Mouse (Mus musculus): ENCODE measurements around the gene Tfap2d. TPM values are rescaled to one million over a fixed set of nuclear protein-coding genes. Genes with fewer than 3 reads are reported as not detected.
A peak's percentile ranks its signal among the peaks of the same experiment; 100 is the strongest.

Tfap2d gene
- polyA plus RNA-seq, 1 experiment from 2014 or later, result not detected

DNA sequence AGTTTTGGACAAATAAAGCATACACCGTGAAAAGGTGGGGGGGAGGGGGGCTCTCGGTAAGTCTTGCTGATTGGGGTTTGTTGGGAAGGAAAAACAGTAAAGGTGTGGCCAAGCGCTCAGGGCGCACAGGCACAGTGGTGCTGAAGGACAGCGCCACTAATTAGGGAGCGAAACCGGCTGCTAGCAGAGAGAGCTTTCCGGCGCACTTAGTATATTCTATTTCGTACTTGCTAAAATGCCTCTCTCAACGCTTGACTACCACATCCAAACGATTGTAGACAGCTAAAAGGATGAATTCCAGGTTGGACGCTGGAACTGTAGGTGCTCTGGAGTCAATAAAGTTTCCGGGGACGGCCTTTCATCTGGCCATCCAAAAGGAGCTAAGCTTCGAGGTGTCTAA is 6.9 kb downstream of the Tfap2d start:
- ATAC-seq (peak; percentile 57), DNase-seq (ENCODE audit: low read depth, low spot score) (no peak)
- no peak for TF ChIP-seq CTCF (IDR thresholded peaks at IDR 0.05)
- ChIA-PET POLR2A (no interaction called here), CTCF (interaction anchor here (0.6 kb wide), 1 partner anchor 9 kb away, joined by 3 read pairs; no protein-coding TSS in a partner anchor)
- in situ Hi-C loops (cut with MboI; ENCODE audit: low pct_unique_long_range_greater_than_20kb), result no loop called here
- peaks cover 26% of the 10 kb centered on the region for H3K27me3 ChIP-seq

GRCm38 (mm10) chr1:19110211-19110610 is 7.4 kb downstream of the Tfap2d start:
- in situ Hi-C loops (cut with MboI; ENCODE audit: low pct_unique_long_range_greater_than_20kb), result no loop called here
- CTCF ChIA-PET, result interaction anchor here (0.6 to 1.3 kb wide), 2 partner anchors 9 to 14 kb away, joined by 3 to 4 read pairs; no protein-coding TSS in a partner anchor
- no peak for DNase-seq (ENCODE audit: low read depth, low spot score)
- POLR2A ChIA-PET, result no interaction called here
- H3K27me3 ChIP-seq, result peaks cover 27% of the 10 kb centered on the region
- TF ChIP-seq CTCF (IDR thresholded peaks at IDR 0.05), result no peak
- ATAC-seq, result no peak

DNA sequence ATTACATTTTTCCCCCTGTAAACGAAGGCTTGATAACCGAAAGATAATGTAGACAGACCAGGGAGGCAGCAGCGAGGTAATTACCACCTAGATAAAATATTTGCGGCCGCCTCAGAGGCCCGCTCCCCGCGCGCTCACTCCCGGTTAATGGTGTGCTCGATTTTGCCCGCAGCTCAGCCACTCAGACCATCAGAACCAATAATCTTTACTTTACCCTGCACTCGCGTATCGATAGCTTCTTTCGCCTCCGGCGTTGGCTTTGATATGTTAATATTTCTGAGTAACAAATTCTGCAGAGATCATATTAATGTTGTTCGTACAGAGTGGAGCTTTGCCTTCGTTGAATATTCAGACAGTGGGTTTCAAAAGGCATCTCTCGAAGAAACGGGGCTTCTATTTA is 8.2 kb downstream of the Tfap2d start:
- peaks cover 28% of the 10 kb centered on the region for H3K27me3 ChIP-seq
- TF ChIP-seq CTCF (IDR thresholded peaks at IDR 0.05), result no peak
- ChIA-PET CTCF (interaction anchor here (1.3 kb wide), 1 partner anchor 13 kb away, joined by 4 read pairs; no protein-coding TSS in a partner anchor), POLR2A (no interaction called here)
- in situ Hi-C loops (cut with MboI; ENCODE audit: low pct_unique_long_range_greater_than_20kb), result no loop called here
- ATAC-seq, result no peak
- DNase-seq (ENCODE audit: low read depth, low spot score), result no peak

- in situ Hi-C loops (cut with MboI; ENCODE audit: low pct_unique_long_range_greater_than_20kb), result no loop called here
- CTCF ChIA-PET, result interaction anchor here (0.7 to 1.7 kb wide), 2 partner anchors 12 to 19 kb away, joined by 3 to 4 read pairs; no protein-coding TSS in a partner anchor
- DNase-seq (ENCODE audit: low read depth, low spot score), result no peak
- POLR2A ChIA-PET, result no interaction called here
- peak; percentile 51 for TF ChIP-seq CTCF (IDR thresholded peaks at IDR 0.05)
- no peak for ATAC-seq
- H3K27me3 ChIP-seq, result no peaks in the 10 kb centered on the region
Observed at GRCm38 (mm10) chr1:19178742-19179397, 76.0 kb downstream of the Tfap2d start.

DNA sequence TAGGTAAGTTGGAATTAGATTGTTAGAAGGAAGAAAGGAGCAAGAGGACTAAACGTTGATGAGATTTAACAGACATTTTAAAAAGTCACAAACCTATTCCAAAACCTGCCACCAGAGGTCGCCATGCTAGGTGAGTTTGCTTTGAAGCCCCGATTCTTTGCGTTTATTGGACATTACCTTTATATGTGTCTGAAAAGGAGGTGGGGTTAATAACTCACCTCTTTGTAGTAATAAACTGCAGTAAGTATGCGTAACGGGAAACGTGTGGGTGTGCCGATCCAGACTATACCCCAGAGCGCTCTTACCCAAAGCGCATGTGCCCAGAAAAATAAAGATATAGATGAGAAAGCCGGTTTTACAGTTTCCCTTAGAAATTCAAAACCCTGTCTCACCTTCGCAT is 102.8 kb downstream of the Tfap2d start:
- CTCF ChIA-PET, result interaction anchor here (1.5 kb wide), 1 partner anchor 11 kb away, joined by 4 read pairs; no protein-coding TSS in a partner anchor
- peak; percentile 80 for TF ChIP-seq CTCF (IDR thresholded peaks at IDR 0.05)
- POLR2A ChIA-PET, result no interaction called here
- DNase-seq (ENCODE audit: low read depth, low spot score) (no peak), ATAC-seq (peak; percentile 44)
- H3K27me3 ChIP-seq, result peaks cover 64% of the 10 kb centered on the region
- in situ Hi-C loops (cut with MboI; ENCODE audit: low pct_unique_long_range_greater_than_20kb), result loop anchor here (5.0 to 25.0 kb wide), 3 partner anchors 569 to 1307 kb away; no protein-coding TSS in a partner anchor

DNA sequence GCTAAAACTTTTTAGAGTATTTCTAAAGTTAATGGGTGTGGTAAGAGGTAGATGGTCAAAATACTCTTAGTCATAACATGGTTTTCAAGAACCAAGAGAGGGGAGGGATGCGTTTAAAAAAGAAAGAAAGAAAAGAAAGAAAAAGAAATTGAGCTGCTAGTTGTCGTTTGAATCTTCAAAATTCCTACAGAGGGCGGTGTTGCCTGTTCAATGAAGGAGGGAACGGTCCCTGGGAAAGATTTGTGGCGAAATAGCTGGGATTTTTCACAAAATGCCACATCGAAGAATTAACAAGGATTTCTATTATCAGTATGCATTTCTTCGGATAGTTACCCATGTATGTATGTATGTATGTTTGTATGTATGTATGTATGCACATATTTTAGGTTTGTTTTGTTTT is 103.4 kb downstream of the Tfap2d start:
- CTCF ChIA-PET, result interaction anchor here (1.5 kb wide), 1 partner anchor 10 kb away, joined by 4 read pairs; no protein-coding TSS in a partner anchor
- DNase-seq (ENCODE audit: low read depth, low spot score), result no peak
- in situ Hi-C loops (cut with MboI; ENCODE audit: low pct_unique_long_range_greater_than_20kb), result loop anchor here (5.0 to 25.0 kb wide), 3 partner anchors 569 to 1306 kb away; no protein-coding TSS in a partner anchor

DNA sequence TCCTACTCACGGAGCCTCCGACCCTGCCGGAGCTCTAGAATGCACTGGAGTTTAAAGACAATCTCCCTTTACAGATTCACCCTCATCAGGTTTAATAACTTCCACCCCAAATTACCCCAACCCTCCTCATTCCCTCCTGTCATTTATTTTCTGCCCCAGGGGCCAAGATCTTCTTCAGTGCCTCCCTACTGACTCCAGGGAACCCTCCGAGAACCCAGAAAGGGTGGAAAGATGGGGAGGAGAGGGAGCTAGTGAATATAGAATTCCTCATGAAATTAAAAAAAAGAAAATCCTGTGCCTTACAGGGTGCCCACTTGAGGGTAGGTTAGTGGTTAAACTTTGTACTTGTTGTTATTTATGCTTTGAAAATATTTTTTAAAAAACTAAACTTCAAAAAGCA is 104.8 kb downstream of the Tfap2d start:
- ATAC-seq, result no peak
- peaks cover 64% of the 10 kb centered on the region for H3K27me3 ChIP-seq

More for the DNA sequence above, 103.4 kb downstream of the Tfap2d start:
- peak; percentile 44 for TF ChIP-seq CTCF (IDR thresholded peaks at IDR 0.05)
- no peak for ATAC-seq
- H3K27me3 ChIP-seq, result peaks cover 65% of the 10 kb centered on the region
- POLR2A ChIA-PET, result no interaction called here

GRCm38 (mm10) chr1:19208641-19209358 is 106.0 kb downstream of the Tfap2d start, which contains the start of gene Tfap2b:
TSS of gene Tfap2b (plus strand) at chr1:19208914.
- no peak for ATAC-seq
- CTCF ChIA-PET, result interaction anchor here (0.7 kb wide), 1 partner anchor 12 kb away, joined by 3 read pairs; no protein-coding TSS in a partner anchor
- peaks cover 63% of the 10 kb centered on the region for H3K27me3 ChIP-seq
- DNase-seq (ENCODE audit: low read depth, low spot score), result no peak
- TF ChIP-seq CTCF (IDR thresholded peaks at IDR 0.05), result no peak
- in situ Hi-C loops (cut with MboI; ENCODE audit: low pct_unique_long_range_greater_than_20kb), result loop anchor here (5.0 to 25.0 kb wide), 3 partner anchors 566 to 1304 kb away; no protein-coding TSS in a partner anchor
- POLR2A ChIA-PET, result no interaction called here

More for the DNA sequence above, 104.8 kb downstream of the Tfap2d start:
- in situ Hi-C loops (cut with MboI; ENCODE audit: low pct_unique_long_range_greater_than_20kb), result loop anchor here (5.0 to 25.0 kb wide), 3 partner anchors 567 to 1305 kb away; no protein-coding TSS in a partner anchor
- TF ChIP-seq CTCF (IDR thresholded peaks at IDR 0.05), result no peak
- ChIA-PET POLR2A (no interaction called here), CTCF (no interaction called here)
- DNase-seq (ENCODE audit: low read depth, low spot score), result no peak

DNA sequence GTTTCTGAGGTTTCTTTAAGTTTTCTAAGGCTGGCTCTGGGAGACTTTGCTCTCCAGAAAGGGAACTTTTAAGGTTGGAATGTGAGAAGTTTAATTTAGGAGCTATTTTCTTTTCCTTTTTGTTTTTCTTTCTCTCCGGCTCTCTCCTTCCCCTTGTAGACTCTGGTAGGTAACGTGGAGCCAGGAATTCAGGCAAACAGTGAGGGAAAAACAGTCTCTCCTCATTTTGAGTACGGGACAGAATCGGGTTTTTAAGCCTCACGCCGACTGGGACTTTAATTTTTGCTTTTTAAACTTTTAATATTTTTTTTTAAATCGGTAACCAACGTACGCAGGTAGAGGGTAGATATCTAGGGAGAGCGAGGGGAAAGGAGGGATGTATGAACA is 106.5 kb downstream of the Tfap2d start:
- in situ Hi-C loops (cut with MboI; ENCODE audit: low pct_unique_long_range_greater_than_20kb), result loop anchor here (5.0 to 25.0 kb wide), 3 partner anchors 565 to 1303 kb away; no protein-coding TSS in a partner anchor
- CTCF ChIA-PET, result interaction anchor here (0.7 kb wide), 1 partner anchor 11 kb away, joined by 3 read pairs; no protein-coding TSS in a partner anchor
- ATAC-seq, result no peak
- no peak for TF ChIP-seq CTCF (IDR thresholded peaks at IDR 0.05)
- POLR2A ChIA-PET, result no interaction called here
- H3K27me3 ChIP-seq, result peaks cover 66% of the 10 kb centered on the region
- DNase-seq (ENCODE audit: low read depth, low spot score), result no peak

DNA sequence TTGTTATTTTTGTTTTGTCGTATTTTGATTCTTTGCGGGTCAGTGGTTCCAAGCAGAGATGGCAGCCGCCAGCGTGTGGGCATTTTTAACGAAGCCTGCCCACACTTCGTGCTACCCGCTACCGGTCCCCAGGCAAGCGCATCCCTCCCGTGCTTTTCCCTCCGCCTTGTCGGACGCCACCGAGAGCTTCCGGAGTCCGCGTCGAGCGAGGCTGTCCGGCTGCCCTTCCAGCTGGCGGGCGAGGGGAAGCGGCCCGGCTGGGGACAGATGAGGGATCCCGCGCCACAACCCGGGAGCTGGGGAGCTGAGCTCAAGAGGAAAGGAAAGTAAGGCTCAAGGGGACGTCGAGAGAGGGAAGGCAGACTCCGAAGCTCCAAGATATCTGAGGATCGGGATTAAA is 107.0 kb downstream of the Tfap2d start:
- ChIA-PET POLR2A (no interaction called here), CTCF (no interaction called here)
- in situ Hi-C loops (cut with MboI; ENCODE audit: low pct_unique_long_range_greater_than_20kb), result loop anchor here (5.0 to 25.0 kb wide), 3 partner anchors 565 to 1303 kb away; no protein-coding TSS in a partner anchor
- no peak for DNase-seq (ENCODE audit: low read depth, low spot score)
- no peak for TF ChIP-seq CTCF (IDR thresholded peaks at IDR 0.05)
- no peak for ATAC-seq
- H3K27me3 ChIP-seq, result peaks cover 67% of the 10 kb centered on the region

All from Patski (cell line).